Mouse (Mus musculus) liver, embryonic 15.5 days (tissue): ENCODE measurements at regions not wholly inside any gene's neighbourhood (a gene's known extent, or its start where the extent isn't known, plus 50 kb on each side); places are given as distances from the start of the nearest gene placed in this dataset.

ENCODE experiments used
- ATAC-seq: fragments of 200-750 bp; cut with Nextera tagmentation; 2 replicates; pipeline ENCODE4 v1.8.0; 2017; ENCODE audit warnings: moderate number of reproducible peaks, mild to moderate bottlenecking, moderate library complexity; ENCODE audit not compliant: insufficient read depth
- H3K27ac ChIP-seq: fragments of 300-500 bp; sonication (generic); replicated peaks from 2 replicates; pipeline ENCODE4 v1.5.1; 2015; ENCODE audit warnings: mild to moderate bottlenecking, inconsistent platforms
- H3K27me3 ChIP-seq: fragments of 300-500 bp; sonication (generic); 2 replicates; pipeline ENCODE4 v1.6.1; 2015; ENCODE audit warnings: mild to moderate bottlenecking, inconsistent platforms
- H3K36me3 ChIP-seq: fragments of 300-500 bp; sonication (generic); replicated peaks from 2 replicates; pipeline ENCODE4 v1.6.1; 2015; ENCODE audit warnings: moderate library complexity, mild to moderate bottlenecking, inconsistent platforms
- H3K4me1 ChIP-seq: fragments of 300-500 bp; sonication (generic); replicated peaks from 2 replicates; pipeline ENCODE4 v1.6.1; 2015; ENCODE audit warnings: inconsistent platforms
- H3K4me2 ChIP-seq: fragments of 300-500 bp; sonication (generic); 2 replicates; pipeline ENCODE4 v1.6.1; 2015; ENCODE audit warnings: moderate library complexity, mild to moderate bottlenecking, inconsistent platforms
- H3K4me3 ChIP-seq: fragments of 300-500 bp; sonication (generic); replicated peaks from 2 replicates; pipeline ENCODE4 v1.5.1; 2015; ENCODE audit warnings: mild to moderate bottlenecking, inconsistent platforms
- H3K9ac ChIP-seq: fragments of 300-500 bp; sonication (generic); 2 replicates; pipeline ENCODE4 v1.6.1; 2015; ENCODE audit warnings: moderate library complexity, mild to moderate bottlenecking, inconsistent platforms
- H3K9me3 ChIP-seq: fragments of 300-500 bp; sonication (generic); replicated peaks from 2 replicates; pipeline ENCODE4 v1.6.1; 2016; ENCODE audit warnings: inconsistent platforms
- WGBS: fragments of 180-500 bp; shearing (Covaris S2); methylation state at CpG from one replicate; pipeline ENCODE4 v1.1.7; 2015; ENCODE audit warnings: mixed read lengths; ENCODE audit not compliant: insufficient replicate concordance; 5-methylcytosine and 5-hydroxymethylcytosine counted together

GRCm38 (mm10) chr13:107711341-107711994 is 332.8 kb upstream of the Smim15 start:
- H3K27ac ChIP-seq: no peak overlapping the region
- H3K4me1 ChIP-seq: no peaks in the 10 kb centered on the region
- WGBS: 51% methylated on average over 4 of the region's 4 CpGs
- H3K36me3 ChIP-seq: no peaks in the 10 kb centered on the region
- no peak for ATAC-seq
- H3K4me3 ChIP-seq: no peak overlapping the region
- H3K4me2 ChIP-seq: no peak overlapping the region
- H3K9ac ChIP-seq: no peak overlapping the region
- H3K9me3 ChIP-seq: no peaks in the 10 kb centered on the region
- H3K27me3 ChIP-seq: no peaks in the 10 kb centered on the region

GRCm38 (mm10) chr13:107710368-107710767 is 333.9 kb upstream of the Smim15 start:
- Histone ChIP-seq H3K9ac (no peak overlapping the region), H3K4me3 (no peak overlapping the region), H3K27me3 (no peaks in the 10 kb centered on the region), H3K9me3 (no peaks in the 10 kb centered on the region), H3K27ac (no peak overlapping the region), H3K36me3 (no peaks in the 10 kb centered on the region), H3K4me1 (no peaks in the 10 kb centered on the region), H3K4me2 (no peak overlapping the region)
- no peak for ATAC-seq
- 57% methylated on average over 4 of the region's 4 CpGs for WGBS

GRCm38 (mm10) chr13:107709828-107710227 is 334.4 kb upstream of the Smim15 start:
- Histone ChIP-seq H3K9me3 (no peaks in the 10 kb centered on the region), H3K27me3 (no peaks in the 10 kb centered on the region), H3K4me3 (no peak overlapping the region), H3K4me2 (no peak overlapping the region), H3K27ac (no peak overlapping the region), H3K36me3 (no peaks in the 10 kb centered on the region), H3K4me1 (no peaks in the 10 kb centered on the region), H3K9ac (no peak overlapping the region)
- ATAC-seq: no peak
- 38% methylated on average over 2 of the region's 2 CpGs for WGBS

- no peaks in the 10 kb centered on the region for H3K36me3 ChIP-seq
- no peak overlapping the region for H3K4me3 ChIP-seq
- 49% methylated on average over 7 of the region's 7 CpGs for WGBS
- no peak overlapping the region for H3K27ac ChIP-seq
- H3K9ac ChIP-seq: no peak overlapping the region
- ATAC-seq: no peak
- no peak overlapping the region for H3K4me2 ChIP-seq
- H3K27me3 ChIP-seq: no peaks in the 10 kb centered on the region
- no peaks in the 10 kb centered on the region for H3K4me1 ChIP-seq
- no peaks in the 10 kb centered on the region for H3K9me3 ChIP-seq
These were observed 340.5 kb upstream of the Smim15 start for GRCm38 (mm10) chr13:107703736-107704135.

- Histone ChIP-seq H3K9ac (no peak overlapping the region), H3K4me1 (no peaks in the 10 kb centered on the region), H3K36me3 (no peaks in the 10 kb centered on the region), H3K27ac (no peak overlapping the region), H3K4me2 (peak overlapping the region; percentile 30; the same call in 1 of the 2 replicates), H3K4me3 (no peak overlapping the region), H3K9me3 (no peaks in the 10 kb centered on the region), H3K27me3 (no peaks in the 10 kb centered on the region)
- WGBS: 30% methylated on average over 10 of the region's 10 CpGs
- 0 out of 2 replicates have a peak, but pooled peaks have one; percentile 25 for ATAC-seq
These were observed 343.7 kb upstream of the Smim15 start for GRCm38 (mm10) chr13:107700268-107701139.

- no peak overlapping the region for H3K4me3 ChIP-seq
- no peaks in the 10 kb centered on the region for H3K27me3 ChIP-seq
- 61% methylated on average over 5 of the region's 5 CpGs for WGBS
- H3K36me3 ChIP-seq: no peaks in the 10 kb centered on the region
- no peak overlapping the region for H3K27ac ChIP-seq
- H3K4me1 ChIP-seq: no peaks in the 10 kb centered on the region
- no peak overlapping the region for H3K4me2 ChIP-seq
- ATAC-seq: no peak
- H3K9me3 ChIP-seq: no peaks in the 10 kb centered on the region
- no peak overlapping the region for H3K9ac ChIP-seq
These were observed 345.0 kb upstream of the Smim15 start for GRCm38 (mm10) chr13:107699251-107699650.

- Histone ChIP-seq H3K9ac (no peak overlapping the region), H3K4me1 (no peaks in the 10 kb centered on the region), H3K36me3 (no peaks in the 10 kb centered on the region), H3K27me3 (no peaks in the 10 kb centered on the region), H3K9me3 (no peaks in the 10 kb centered on the region), H3K27ac (no peak overlapping the region), H3K4me3 (no peak overlapping the region), H3K4me2 (no peak overlapping the region)
- ATAC-seq: no peak
- 71% methylated on average over 7 of the region's 7 CpGs for WGBS
These were observed 345.9 kb upstream of the Smim15 start for GRCm38 (mm10) chr13:107698345-107698744.

GRCm38 (mm10) chr13:107692123-107692830 is 352.0 kb upstream of the Smim15 start:
- ATAC-seq: no peak
- H3K4me1 ChIP-seq: no peaks in the 10 kb centered on the region
- H3K9me3 ChIP-seq: no peaks in the 10 kb centered on the region
- H3K4me3 ChIP-seq: no peak overlapping the region
- 41% methylated on average over 5 of the region's 5 CpGs for WGBS
- no peak overlapping the region for H3K27ac ChIP-seq
- no peak overlapping the region for H3K4me2 ChIP-seq
- no peak overlapping the region for H3K9ac ChIP-seq
- H3K36me3 ChIP-seq: no peaks in the 10 kb centered on the region
- no peaks in the 10 kb centered on the region for H3K27me3 ChIP-seq

GRCm38 (mm10) chr13:107688972-107689371 is 355.3 kb upstream of the Smim15 start:
- H3K27me3 ChIP-seq: no peaks in the 10 kb centered on the region
- H3K9me3 ChIP-seq: no peaks in the 10 kb centered on the region
- H3K4me3 ChIP-seq: no peak overlapping the region
- H3K9ac ChIP-seq: no peak overlapping the region
- no peak overlapping the region for H3K27ac ChIP-seq
- no peaks in the 10 kb centered on the region for H3K4me1 ChIP-seq
- no peak for ATAC-seq
- no peaks in the 10 kb centered on the region for H3K36me3 ChIP-seq
- WGBS: 52% methylated on average over 6 of the region's 6 CpGs
- no peak overlapping the region for H3K4me2 ChIP-seq

- Histone ChIP-seq H3K36me3 (no peaks in the 10 kb centered on the region), H3K4me2 (no peak overlapping the region), H3K27ac (no peak overlapping the region), H3K4me3 (no peak overlapping the region), H3K27me3 (no peaks in the 10 kb centered on the region), H3K9ac (no peak overlapping the region), H3K4me1 (no peaks in the 10 kb centered on the region), H3K9me3 (no peaks in the 10 kb centered on the region)
- ATAC-seq: no peak
- 53% methylated on average over 3 of the region's 3 CpGs for WGBS
These were observed 359.0 kb upstream of the Smim15 start for GRCm38 (mm10) chr13:107685231-107685630.

- H3K9me3 ChIP-seq: no peaks in the 10 kb centered on the region
- no peak for ATAC-seq
- H3K4me1 ChIP-seq: no peaks in the 10 kb centered on the region
- 70% methylated on average over 3 of the region's 3 CpGs for WGBS
- no peaks in the 10 kb centered on the region for H3K36me3 ChIP-seq
- H3K27me3 ChIP-seq: no peaks in the 10 kb centered on the region
- no peak overlapping the region for H3K4me2 ChIP-seq
- H3K4me3 ChIP-seq: no peak overlapping the region
- no peak overlapping the region for H3K27ac ChIP-seq
- no peak overlapping the region for H3K9ac ChIP-seq
These were observed 360.3 kb upstream of the Smim15 start for GRCm38 (mm10) chr13:107683909-107684308.
